Comparison of ENCODE assay signal across 22 mouse cellular contexts in the genomic region with DNA sequence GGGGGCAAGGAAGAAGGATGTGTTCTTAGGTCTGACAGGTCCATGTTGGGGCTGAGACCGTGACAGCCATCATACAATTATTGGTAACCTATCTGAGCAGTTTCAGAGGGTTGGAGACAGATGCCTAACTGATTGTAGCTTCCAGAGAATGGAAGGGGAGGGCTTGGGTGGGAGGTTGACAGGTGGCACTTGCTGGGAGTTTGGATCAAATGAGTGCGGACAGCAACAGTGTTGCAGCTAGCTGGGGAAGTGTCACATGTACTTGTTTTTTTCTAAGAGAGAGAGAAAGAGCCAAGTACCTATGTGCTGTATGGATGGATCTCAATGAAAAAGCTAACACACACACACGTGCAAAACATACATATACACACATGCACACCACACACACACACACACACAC.
"Had no signal": no experiment of that assay in that cellular context is flagged by ENCODE, and none has a peak within 500 bp of the region (broad histone marks: within the 10 kb centered on the region; RNA-seq: fewer than 3 reads in every experiment).

No protein-coding gene starts in this region.

- H3K27ac ChIP-seq: heart, embryonic 10.5 days; heart, embryonic 13.5 days; heart, embryonic 15.5 days; hindbrain, embryonic 13.5 days; hindbrain, embryonic 15.5 days; hindbrain, postnatal 0 days; limb, embryonic 13.5 days; limb, embryonic 15.5 days; liver, embryonic 12.5 days; liver, embryonic 14.5 days had no signal

- H3K4me1 ChIP-seq: liver, embryonic 12.5 days had no signal

- H3K9me3 ChIP-seq: heart, embryonic 10.5 days; heart, embryonic 13.5 days; heart, embryonic 15.5 days; hindbrain, embryonic 13.5 days; hindbrain, embryonic 15.5 days; limb, embryonic 13.5 days; limb, embryonic 15.5 days; liver, embryonic 12.5 days had no signal

- H3K4me2 ChIP-seq: heart, embryonic 13.5 days; heart, embryonic 15.5 days; hindbrain, embryonic 13.5 days; hindbrain, embryonic 15.5 days; limb, embryonic 15.5 days; liver, embryonic 12.5 days had no signal

- H3K27me3 ChIP-seq: heart, embryonic 13.5 days; heart, embryonic 15.5 days; hindbrain, embryonic 13.5 days; hindbrain, embryonic 15.5 days; limb, embryonic 13.5 days; limb, embryonic 15.5 days; liver, embryonic 12.5 days had no signal

- H3K36me3 ChIP-seq: heart, embryonic 15.5 days; hindbrain, embryonic 13.5 days; hindbrain, embryonic 15.5 days; limb, embryonic 15.5 days; liver, embryonic 12.5 days had no signal

- ATAC-seq: forebrain, postnatal 0 days; intestine, embryonic 16.5 days; liver, embryonic 12.5 days had no signal

- H3K9ac ChIP-seq: forebrain, postnatal 0 days; heart, embryonic 15.5 days; hindbrain, embryonic 13.5 days; hindbrain, embryonic 15.5 days; limb, embryonic 13.5 days; limb, embryonic 15.5 days; liver, embryonic 12.5 days; liver, embryonic 14.5 days had no signal

- DNase-seq: forebrain, postnatal 0 days; gastrocnemius, postnatal 14 days; gastrocnemius, postnatal 36 days; heart, adult 18-20 months; heart, postnatal 14 days; heart, postnatal 36 days; kidney, adult 18-20 months; kidney, adult 8-10 months; kidney, postnatal 14 days; kidney, postnatal 36 days; layer of hippocampus, postnatal 36 days had no signal

- H3K4me3 ChIP-seq: heart, embryonic 10.5 days; heart, embryonic 13.5 days; heart, embryonic 15.5 days; hindbrain, embryonic 13.5 days; hindbrain, embryonic 15.5 days; limb, embryonic 13.5 days; limb, embryonic 15.5 days; liver, embryonic 12.5 days had no signal
